Mouse (Mus musculus) neural tube, embryonic 13.5 days (tissue): ENCODE measurements around the gene F13a1. TPM values are rescaled to one million over a fixed set of nuclear protein-coding genes. Genes with fewer than 3 reads are reported as not detected.

Experiments
- ATAC-seq: fragments of 200-750 bp; cut with Nextera tagmentation; 2 replicates; pipeline ENCODE4 v1.8.0; 2017; ENCODE audit warnings: low read depth, mild to moderate bottlenecking, moderate TSS enrichment, moderate library complexity
- H3K27ac ChIP-seq: fragments of 300-500 bp; sonication (generic); replicated peaks from 2 replicates; pipeline ENCODE4 v1.5.1; 2015; ENCODE audit warnings: moderate library complexity, mild to moderate bottlenecking, inconsistent platforms
- H3K27me3 ChIP-seq: fragments of 300-500 bp; sonication (generic); 2 replicates; pipeline ENCODE4 v1.6.1; 2015; ENCODE audit warnings: mild to moderate bottlenecking, inconsistent platforms
- H3K36me3 ChIP-seq: fragments of 300-500 bp; sonication (generic); 2 replicates; pipeline ENCODE4 v1.6.1; 2015; ENCODE audit warnings: mild to moderate bottlenecking, inconsistent platforms
- H3K4me1 ChIP-seq: fragments of 300-500 bp; sonication (generic); replicated peaks from 2 replicates; pipeline ENCODE4 v1.6.1; 2015; ENCODE audit warnings: inconsistent platforms
- H3K4me2 ChIP-seq: fragments of 300-500 bp; sonication (generic); 2 replicates; pipeline ENCODE4 v1.6.1; 2015; ENCODE audit warnings: inconsistent platforms, mild to moderate bottlenecking, moderate library complexity
- H3K4me3 ChIP-seq: fragments of 300-500 bp; sonication (generic); 2 replicates; pipeline ENCODE4 v1.5.1; 2015; ENCODE audit warnings: mild to moderate bottlenecking, inconsistent platforms
- H3K9ac ChIP-seq: fragments of 300-500 bp; sonication (generic); 2 replicates; pipeline ENCODE4 v1.6.1; 2015; ENCODE audit warnings: moderate library complexity, mild to moderate bottlenecking, inconsistent platforms
- H3K9me3 ChIP-seq: fragments of 300-500 bp; sonication (generic); 2 replicates; pipeline ENCODE4 v1.6.1; 2016; ENCODE audit warnings: inconsistent platforms
- WGBS: fragments of 180-500 bp; shearing (Covaris S2); methylation state at CpG from one replicate; pipeline ENCODE4 v1.1.7; 2015; 5-methylcytosine and 5-hydroxymethylcytosine counted together
- polyA plus RNA-seq: library from polyadenylated mRNA; unstranded; fragments of >200 nt; fragmentation: Nextera tagmentation; extraction: Ambion mirVana; gene quantifications from 2 replicates; pipeline ENCODE4 v1.2.1, GENCODE M21; 2015

F13a1 gene
- polyA plus RNA-seq = 11.2 and 13.8 TPM in 2 replicates

- Histone ChIP-seq H3K27me3 (no peaks in the 10 kb centered on the region), H3K9me3 (no peaks in the 10 kb centered on the region), H3K4me1 (no peaks in the 10 kb centered on the region), H3K27ac (no peak within 1 kb of the TSS), H3K9ac (no peak within 1 kb of the TSS), H3K36me3 (no peaks in the 10 kb centered on the region), H3K4me2 (no peak within 1 kb of the TSS), H3K4me3 (no peak within 1 kb of the TSS)
- WGBS = 77% methylated on average over 3 of the region's 3 CpGs
- ATAC-seq = no peak
Measured at GRCm38 (mm10) chr13:37050126-37050525, at the start of gene F13a1. Gene F13a1, minus strand, starts transcription at chr13:37050244.

GRCm38 (mm10) chr13:37091620-37092019 is 41.6 kb upstream of the F13a1 start:
- no peak overlapping the region for H3K4me2 ChIP-seq
- H3K27me3 ChIP-seq = no peaks in the 10 kb centered on the region
- no peak overlapping the region for H3K4me3 ChIP-seq
- 96% methylated on average over 1 of the region's 1 CpGs for WGBS
- H3K27ac ChIP-seq = no peak overlapping the region
- no peak for ATAC-seq
- no peak overlapping the region for H3K9ac ChIP-seq
- no peaks in the 10 kb centered on the region for H3K36me3 ChIP-seq
- H3K9me3 ChIP-seq = no peaks in the 10 kb centered on the region
- H3K4me1 ChIP-seq = 0 out of 2 replicates have a peak, but pooled peaks cover 3% of the 10 kb centered on the region

GRCm38 (mm10) chr13:37089104-37089503 is 39.1 kb upstream of the F13a1 start:
- Histone ChIP-seq H3K36me3 (no peaks in the 10 kb centered on the region), H3K9me3 (no peaks in the 10 kb centered on the region), H3K27ac (no peak overlapping the region), H3K9ac (no peak overlapping the region), H3K27me3 (no peaks in the 10 kb centered on the region), H3K4me1 (0 out of 2 replicates have a peak, but pooled peaks cover 3% of the 10 kb centered on the region), H3K4me3 (no peak overlapping the region), H3K4me2 (no peak overlapping the region)
- 64% methylated on average over 6 of the region's 6 CpGs for WGBS
- no peak for ATAC-seq

- peaks cover 7% of the 10 kb centered on the region; the same call in 1 of the 2 replicates for H3K4me1 ChIP-seq
- WGBS = 44% methylated on average over 13 of the region's 13 CpGs
- no peak overlapping the region for H3K9ac ChIP-seq
- H3K4me3 ChIP-seq = no peak overlapping the region
- no peak overlapping the region for H3K27ac ChIP-seq
- H3K27me3 ChIP-seq = no peaks in the 10 kb centered on the region
- H3K9me3 ChIP-seq = no peaks in the 10 kb centered on the region
- peak overlapping the region; percentile 20; the same call in 1 of the 2 replicates for H3K4me2 ChIP-seq
- ATAC-seq = peak; percentile 65
- H3K36me3 ChIP-seq = no peaks in the 10 kb centered on the region
Measured at GRCm38 (mm10) chr13:37081506-37082241, 31.6 kb upstream of the F13a1 start.

GRCm38 (mm10) chr13:37071390-37071789 is 21.3 kb upstream of the F13a1 start:
- 86% methylated on average over 3 of the region's 3 CpGs for WGBS
- no peak overlapping the region for H3K27ac ChIP-seq
- ATAC-seq = no peak
- H3K36me3 ChIP-seq = no peaks in the 10 kb centered on the region
- H3K4me3 ChIP-seq = no peak overlapping the region
- no peaks in the 10 kb centered on the region for H3K9me3 ChIP-seq
- no peaks in the 10 kb centered on the region for H3K27me3 ChIP-seq
- H3K4me2 ChIP-seq = no peak overlapping the region
- no peak overlapping the region for H3K9ac ChIP-seq
- H3K4me1 ChIP-seq = no peaks in the 10 kb centered on the region

GRCm38 (mm10) chr13:37070824-37071223 is 20.8 kb upstream of the F13a1 start:
- Histone ChIP-seq H3K4me3 (no peak overlapping the region), H3K27ac (no peak overlapping the region), H3K4me1 (no peaks in the 10 kb centered on the region), H3K36me3 (no peaks in the 10 kb centered on the region), H3K4me2 (no peak overlapping the region), H3K9ac (no peak overlapping the region), H3K9me3 (no peaks in the 10 kb centered on the region), H3K27me3 (no peaks in the 10 kb centered on the region)
- ATAC-seq = no peak
- whole genome bisulfite sequencing = 85% methylated on average over 4 of the region's 4 CpGs

GRCm38 (mm10) chr13:37060810-37061209 is 10.8 kb upstream of the F13a1 start:
- H3K4me1 ChIP-seq = peaks cover 4% of the 10 kb centered on the region; the same call in 1 of the 2 replicates
- no peaks in the 10 kb centered on the region for H3K27me3 ChIP-seq
- H3K4me2 ChIP-seq = no peak overlapping the region
- peak overlapping the region; percentile 43; the same call in 1 of the 2 replicates for H3K27ac ChIP-seq
- no peak overlapping the region for H3K4me3 ChIP-seq
- no peak for ATAC-seq
- H3K9ac ChIP-seq = no peak overlapping the region
- WGBS = 63% methylated on average over 5 of the region's 5 CpGs
- no peaks in the 10 kb centered on the region for H3K9me3 ChIP-seq
- no peaks in the 10 kb centered on the region for H3K36me3 ChIP-seq

GRCm38 (mm10) chr13:37056662-37057061 is 6.6 kb upstream of the F13a1 start:
- no peaks in the 10 kb centered on the region for H3K27me3 ChIP-seq
- no peak overlapping the region for H3K27ac ChIP-seq
- 90% methylated on average over 7 of the region's 7 CpGs for WGBS
- no peak overlapping the region for H3K9ac ChIP-seq
- H3K4me2 ChIP-seq = no peak overlapping the region
- H3K36me3 ChIP-seq = no peaks in the 10 kb centered on the region
- no peak overlapping the region for H3K4me3 ChIP-seq
- no peaks in the 10 kb centered on the region for H3K9me3 ChIP-seq
- peaks cover 4% of the 10 kb centered on the region; the same call in 1 of the 2 replicates for H3K4me1 ChIP-seq
- ATAC-seq = no peak

- H3K27ac ChIP-seq = no peak overlapping the region
- H3K9me3 ChIP-seq = no peaks in the 10 kb centered on the region
- no peak overlapping the region for H3K4me2 ChIP-seq
- no peaks in the 10 kb centered on the region for H3K4me1 ChIP-seq
- no peaks in the 10 kb centered on the region for H3K36me3 ChIP-seq
- no peak overlapping the region for H3K9ac ChIP-seq
- H3K27me3 ChIP-seq = no peaks in the 10 kb centered on the region
- WGBS = 85% methylated on average over 2 of the region's 2 CpGs
- no peak for ATAC-seq
- no peak overlapping the region for H3K4me3 ChIP-seq
Measured at GRCm38 (mm10) chr13:37049631-37050030, 413 bp downstream of the F13a1 start.

GRCm38 (mm10) chr13:37049018-37049417 is 1.0 kb downstream of the F13a1 start:
- ATAC-seq = no peak
- Histone ChIP-seq H3K9me3 (no peaks in the 10 kb centered on the region), H3K4me3 (no peak overlapping the region), H3K27ac (no peak overlapping the region), H3K9ac (no peak overlapping the region), H3K27me3 (no peaks in the 10 kb centered on the region), H3K4me2 (no peak overlapping the region), H3K36me3 (no peaks in the 10 kb centered on the region), H3K4me1 (no peaks in the 10 kb centered on the region)
- 77% methylated on average over 6 of the region's 6 CpGs for WGBS

GRCm38 (mm10) chr13:37045005-37045404 is 5.0 kb downstream of the F13a1 start:
- no peaks in the 10 kb centered on the region for H3K9me3 ChIP-seq
- no peak overlapping the region for H3K9ac ChIP-seq
- H3K36me3 ChIP-seq = no peaks in the 10 kb centered on the region
- no peak for ATAC-seq
- H3K4me2 ChIP-seq = no peak overlapping the region
- H3K4me3 ChIP-seq = no peak overlapping the region
- 93% methylated on average over 3 of the region's 3 CpGs for WGBS
- no peaks in the 10 kb centered on the region for H3K27me3 ChIP-seq
- H3K4me1 ChIP-seq = no peaks in the 10 kb centered on the region
- no peak overlapping the region for H3K27ac ChIP-seq

GRCm38 (mm10) chr13:37034745-37035144 is 15.3 kb downstream of the F13a1 start:
- H3K27ac ChIP-seq = no peak overlapping the region
- 74% methylated on average over 3 of the region's 3 CpGs for WGBS
- H3K4me3 ChIP-seq = no peak overlapping the region
- H3K36me3 ChIP-seq = no peaks in the 10 kb centered on the region
- no peaks in the 10 kb centered on the region for H3K27me3 ChIP-seq
- H3K4me1 ChIP-seq = no peaks in the 10 kb centered on the region
- H3K9ac ChIP-seq = no peak overlapping the region
- H3K9me3 ChIP-seq = no peaks in the 10 kb centered on the region
- no peak for ATAC-seq
- H3K4me2 ChIP-seq = no peak overlapping the region
